Mouse (Mus musculus) liver, embryonic 16.5 days (tissue): ENCODE data around the gene Platr25. TPM values are rescaled to one million over a fixed set of nuclear protein-coding genes. Genes with fewer than 3 reads are reported as not detected.
"Not testable (repeated sequence)": the region's sequence is repeated elsewhere in the genome, so short reads cannot be mapped to it uniquely, and the experiment has no call there.

Experiments used
- ATAC-seq: fragments of 200-750 bp; cut with Nextera tagmentation; 2 replicates; pipeline ENCODE4 v1.8.0; 2017; ENCODE audit warnings: low read depth, mild to moderate bottlenecking, moderate number of reproducible peaks, moderate library complexity
- H3K27ac ChIP-seq: fragments of 300-500 bp; sonication (generic); 2 replicates; pipeline ENCODE4 v1.5.1; 2014; ENCODE audit warnings: mild to moderate bottlenecking, low read length
- H3K27me3 ChIP-seq: fragments of 300-500 bp; sonication (generic); 2 replicates; pipeline ENCODE4 v1.6.1; 2014; ENCODE audit warnings: low read depth, low read length, mixed read lengths; ENCODE audit not compliant: control insufficient read depth, insufficient read depth
- H3K36me3 ChIP-seq: fragments of 300-500 bp; sonication (generic); 2 replicates; pipeline ENCODE4 v1.6.1; 2014; ENCODE audit warnings: mild to moderate bottlenecking; ENCODE audit not compliant: control insufficient read depth, insufficient read depth
- H3K4me1 ChIP-seq: fragments of 300-500 bp; sonication (generic); 2 replicates; pipeline ENCODE4 v1.6.1; 2014; ENCODE audit warnings: low read depth, low read length, mixed read lengths; ENCODE audit not compliant: control insufficient read depth
- H3K4me2 ChIP-seq: fragments of 300-500 bp; sonication (generic); 2 replicates; pipeline ENCODE4 v1.6.1; 2014; ENCODE audit warnings: low read depth, low read length, mixed read lengths
- H3K4me3 ChIP-seq: fragments of 300-500 bp; sonication (generic); 2 replicates; pipeline ENCODE4 v1.5.1; 2014; ENCODE audit warnings: low read depth, mild to moderate bottlenecking, low read length
- H3K9ac ChIP-seq: fragments of 300-500 bp; sonication (generic); 2 replicates; pipeline ENCODE4 v1.6.1; 2014; ENCODE audit warnings: low read depth, low read length
- H3K9me3 ChIP-seq: fragments of 300-500 bp; sonication (generic); replicated peaks from 2 replicates; pipeline ENCODE4 v1.6.1; 2016; ENCODE audit warnings: low read length; ENCODE audit not compliant: control insufficient read depth
- WGBS: fragments of 180-500 bp; shearing (Covaris S2); extraction: QIAGEN DNeasy Blood & Tissue Kit; methylation state at CpG from one replicate; pipeline ENCODE4 v1.1.7; 2014; ENCODE audit not compliant: insufficient replicate concordance; 5-methylcytosine and 5-hydroxymethylcytosine counted together
- microRNA counts: library from miRNA; unstranded; fragments of <30 nt; microRNA quantifications from one replicate; lab custom pipeline; 2016
- microRNA-seq: library from miRNA; unstranded; fragments of <30 nt; microRNA quantifications from one replicate; pipeline ENCODE4, GENCODE M21; 2016
- polyA plus RNA-seq: library from polyadenylated mRNA; unstranded; fragments of >200 nt; fragmentation: Nextera tagmentation; extraction: Ambion mirVana; gene quantifications from 2 replicates; pipeline ENCODE4 v1.2.1, GENCODE M21; 2015

Gene Platr25
- polyA plus RNA-seq, 1 experiment from 2014 or later, result 3.4 TPM

- Histone ChIP-seq H3K4me2 (peak overlapping the region; percentile 54), H3K4me3 (peak overlapping the region; percentile 54)
- H3K4me1 ChIP-seq, H3K27me3 ChIP-seq, H3K9ac ChIP-seq, H3K36me3 ChIP-seq, H3K27ac ChIP-seq, H3K9me3 ChIP-seq: not testable (repeated sequence)
- peak; percentile 99 for ATAC-seq
- WGBS, result 0% methylated on average over 17 of the region's 20 CpGs
These were observed 75.8 kb downstream of the Platr25 start for GRCm38 (mm10) chr13:62684608-62685286.

DNA sequence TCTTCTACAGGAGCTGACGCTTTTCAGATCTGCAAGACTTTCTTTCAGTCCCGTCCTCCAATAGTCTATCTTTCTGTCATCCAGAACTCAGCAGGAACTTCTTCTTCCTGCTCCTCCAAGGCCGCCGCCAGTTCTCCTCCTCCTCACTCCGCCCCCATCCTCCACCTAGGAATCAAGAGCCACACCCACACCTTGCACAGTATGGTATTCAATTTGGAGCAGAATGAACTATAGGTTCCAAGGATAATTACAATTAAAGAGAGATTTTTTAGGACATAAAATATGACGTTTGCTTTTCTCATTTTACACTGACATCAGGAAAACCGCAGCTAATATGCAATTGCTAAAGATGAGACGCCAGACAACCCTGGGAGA lies 107.2 kb downstream of the Platr25 start:
- Histone ChIP-seq H3K27me3 (no peaks in the 10 kb centered on the region), H3K9ac (peak overlapping the region; percentile 37; the same call in 1 of the 2 replicates), H3K4me2 (peak overlapping the region; percentile 76), H3K9me3 (no peaks in the 10 kb centered on the region), H3K27ac (no peak overlapping the region), H3K4me3 (peak overlapping the region; percentile 62), H3K4me1 (no peaks in the 10 kb centered on the region), H3K36me3 (no peaks in the 10 kb centered on the region)
- WGBS, result 19% methylated on average over 8 of the region's 8 CpGs
- peak; percentile 53 for ATAC-seq

GRCm38 (mm10) chr13:62652681-62653368 lies 107.7 kb downstream of the Platr25 start:
- peak overlapping the region; percentile 76 for H3K4me2 ChIP-seq
- peak overlapping the region; percentile 62 for H3K4me3 ChIP-seq
- peak; percentile 94 for ATAC-seq
- not testable (repeated sequence) for H3K27me3 ChIP-seq, H3K27ac ChIP-seq, H3K36me3 ChIP-seq, H3K9me3 ChIP-seq, H3K4me1 ChIP-seq
- WGBS, result 1% methylated on average over 16 of the region's 16 CpGs
- peak overlapping the region; percentile 37; the same call in 1 of the 2 replicates for H3K9ac ChIP-seq

DNA sequence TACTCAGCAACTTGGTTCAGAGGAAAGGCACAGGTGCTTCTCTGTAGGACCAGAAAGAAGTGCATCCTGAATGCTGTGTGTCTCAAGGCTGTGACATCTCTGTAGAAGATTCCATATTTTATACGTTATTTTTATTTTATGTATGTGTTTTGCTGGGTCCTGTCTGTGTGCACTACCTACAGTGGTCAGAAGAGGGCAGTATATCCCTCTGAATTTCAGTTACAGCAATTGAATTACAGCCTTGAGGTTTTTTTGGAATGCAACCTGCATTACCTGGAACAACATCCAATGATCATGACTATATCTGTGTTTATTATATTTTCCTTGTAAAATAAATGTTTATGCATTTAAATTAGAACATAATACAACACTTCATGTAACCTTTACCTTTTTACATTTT lies 133.4 kb downstream of the Platr25 start:
- H3K27ac ChIP-seq, H3K36me3 ChIP-seq, H3K27me3 ChIP-seq, H3K9ac ChIP-seq, H3K4me3 ChIP-seq, H3K4me2 ChIP-seq, H3K4me1 ChIP-seq, ATAC-seq, H3K9me3 ChIP-seq: not testable (repeated sequence)
- WGBS, result 36% methylated on average over 1 of the region's 1 CpGs

GRCm38 (mm10) chr13:62624277-62624665 lies 136.2 kb downstream of the Platr25 start:
- not testable (repeated sequence) for H3K27me3 ChIP-seq, H3K36me3 ChIP-seq, H3K9me3 ChIP-seq, H3K27ac ChIP-seq, H3K4me1 ChIP-seq
- ATAC-seq, result peak; percentile 45; the same call in 1 of the 2 replicates
- Histone ChIP-seq H3K4me2 (peak overlapping the region; percentile 68), H3K9ac (peak overlapping the region; percentile 60), H3K4me3 (peak overlapping the region; percentile 61)
- 6% methylated on average over 7 of the region's 7 CpGs for WGBS

GRCm38 (mm10) chr13:62623577-62624276 lies 136.8 kb downstream of the Platr25 start, which contains the start of gene 6720489N17Rik:
Gene 6720489N17Rik (minus strand): TSS chr13:62624182.
- Histone ChIP-seq H3K4me3 (peak within 1 kb of the TSS; percentile 61), H3K4me2 (peak within 1 kb of the TSS; percentile 68), H3K9ac (peak within 1 kb of the TSS; percentile 60)
- not testable (repeated sequence) for H3K9me3 ChIP-seq, H3K4me1 ChIP-seq, H3K27ac ChIP-seq, H3K27me3 ChIP-seq, H3K36me3 ChIP-seq
- peak; percentile 100 for ATAC-seq
- WGBS, result 2% methylated on average over 15 of the region's 15 CpGs

MicroRNA genes within 50 kb of the gene (microRNA counts, 519-probe panel; counts per million panel counts)
- microRNA mmu-miR-713 (lab: Ali Mortazavi, UCI), result 1,647 counts per million, percentile 16 among the panel's probes with 10 or more counts

Small RNAs within 50 kb of the gene (microRNA-seq; reads per million reads assigned to microRNA genes)
- gene Gm24020, result not detected
- not detected for gene Gm24588
- not detected for gene Mir713

Other genes with a start within 250 kb of the Platr25 start
- not detected in 2 replicates for gene Zfp935, start 202.2 kb downstream of the Platr25 start, polyA plus RNA-seq
- gene Zfp934, start 189.5 kb downstream of the Platr25 start, polyA plus RNA-seq, result 4.5 and 5.1 TPM in 2 replicates
- gene 6720489N17Rik, start 136.5 kb downstream of the Platr25 start, polyA plus RNA-seq, result 1.5 and 1.8 TPM in 2 replicates
- gene Gm5141, start 25.1 kb upstream of the Platr25 start, polyA plus RNA-seq, result 1.0 and 1.6 TPM in 2 replicates
- gene Fbp2, start 97.7 kb upstream of the Platr25 start, polyA plus RNA-seq, result 0.33 and 3.2 TPM in 2 replicates
- gene Fbp1, start 127.6 kb upstream of the Platr25 start, polyA plus RNA-seq, result 105 and 149 TPM in 2 replicates
- gene 2010111I01Rik, start 204.2 kb upstream of the Platr25 start, polyA plus RNA-seq, result 15.9 and 16.3 TPM in 2 replicates